Mouse (Mus musculus) liver, embryonic 14.5 days (tissue): ENCODE data around the gene Icam1. TPM values are rescaled to one million over a fixed set of nuclear protein-coding genes. Genes with fewer than 3 reads are reported as not detected.

Source experiments
- ATAC-seq: fragments of 200-750 bp; cut with Nextera tagmentation; 2 replicates; pipeline ENCODE4 v1.8.0; 2017; ENCODE audit warnings: moderate number of reproducible peaks, mild to moderate bottlenecking, moderate library complexity; ENCODE audit not compliant: insufficient read depth
- DNase-seq, 3 experiments: peaks; one replicate each; pipeline ENCODE4 v3.0.0-alpha.2; 2012 to 2013; ENCODE audit warnings: low read depth in 3 of 3, low spot score in 3 of 3
- H3K27ac ChIP-seq: fragments of 300-500 bp; sonication (generic); 2 replicates; pipeline ENCODE4 v1.5.1; 2014; ENCODE audit warnings: moderate library complexity, mild to moderate bottlenecking, control low read depth, inconsistent platforms
- H3K27me3 ChIP-seq: fragments of 300-500 bp; sonication (generic); 2 replicates; pipeline ENCODE4 v1.6.1; 2014; ENCODE audit warnings: mild to moderate bottlenecking, low read length, moderate library complexity; ENCODE audit not compliant: control insufficient read depth, insufficient read depth
- H3K36me3 ChIP-seq: fragments of 300-500 bp; sonication (generic); replicated peaks from 2 replicates; pipeline ENCODE4 v1.6.1; 2014; ENCODE audit warnings: low read depth; ENCODE audit not compliant: control insufficient read depth, insufficient read depth
- H3K4me1 ChIP-seq, 2 experiments: fragments of 200-500 bp in 1 of 2; fragments of 300-500 bp in 1 of 2; sonication (generic) in 1 of 2; replicated peaks; 2 replicates each; pipeline ENCODE4 v1.6.1; 2012 to 2014; ENCODE audit warnings: antibody characterized with exemption in 1 of 2, inconsistent platforms in 1 of 2, low read length in 1 of 2; ENCODE audit not compliant: control insufficient read depth in 2 of 2, insufficient read depth in 2 of 2
- H3K4me2 ChIP-seq: fragments of 300-500 bp; sonication (generic); 2 replicates; pipeline ENCODE4 v1.6.1; 2014; ENCODE audit warnings: low read depth, mild to moderate bottlenecking, control low read depth, moderate library complexity
- H3K4me3 ChIP-seq, 2 experiments: fragments of 200-500 bp in 1 of 2; fragments of 300-500 bp in 1 of 2; sonication (generic) in 1 of 2; 2 replicates each; pipeline ENCODE4 v1.5.1; 2012 to 2014; ENCODE audit warnings: low read depth in 2 of 2, low read length in 2 of 2, mild to moderate bottlenecking in 2 of 2, control low read depth in 1 of 2, inconsistent platforms in 1 of 2, moderate library complexity in 1 of 2; ENCODE audit not compliant: insufficient read depth in 1 of 2
- H3K9ac ChIP-seq: fragments of 300-500 bp; sonication (generic); replicated peaks from 2 replicates; pipeline ENCODE4 v1.6.1; 2014; ENCODE audit warnings: mild to moderate bottlenecking, control low read depth, moderate library complexity
- H3K9me3 ChIP-seq: fragments of 300-500 bp; sonication (generic); 2 replicates; pipeline ENCODE4 v1.6.1; 2016; ENCODE audit warnings: low read length, mixed read lengths; ENCODE audit not compliant: control insufficient read depth
- CTCF ChIP-seq: IDR thresholded peaks from 2 replicates; pipeline ENCODE4 v1.5.1; 2016; ENCODE audit warnings: antibody characterized with exemption, low read depth, control low read depth
- EP300 ChIP-seq: IDR thresholded peaks from 2 replicates; pipeline ENCODE4 v1.6.1; 2016; ENCODE audit warnings: antibody characterized with exemption, low read depth
- WGBS: fragments of 180-500 bp; shearing (Covaris S2); extraction: QIAGEN DNeasy Blood & Tissue Kit; methylation state at CpG from one replicate; pipeline ENCODE4 v1.1.7; 2014; ENCODE audit not compliant: insufficient replicate concordance; 5-methylcytosine and 5-hydroxymethylcytosine counted together
- polyA plus RNA-seq, 2 experiments: library from polyadenylated mRNA; depleted of rRNA in 1 of 2; stranded (reverse) in 1 of 2; unstranded in 1 of 2; fragments of >200 nt; fragmentation: Nextera tagmentation in 1 of 2; extraction: Ambion mirVana in 1 of 2; gene quantifications; 2 replicates each; pipeline versions ENCODE4 v1.2.1 to v1.2.3; 2012 to 2014

Gene Icam1
- polyA plus RNA-seq, 2 experiments: 6.9 to 7.9 TPM

DNA sequence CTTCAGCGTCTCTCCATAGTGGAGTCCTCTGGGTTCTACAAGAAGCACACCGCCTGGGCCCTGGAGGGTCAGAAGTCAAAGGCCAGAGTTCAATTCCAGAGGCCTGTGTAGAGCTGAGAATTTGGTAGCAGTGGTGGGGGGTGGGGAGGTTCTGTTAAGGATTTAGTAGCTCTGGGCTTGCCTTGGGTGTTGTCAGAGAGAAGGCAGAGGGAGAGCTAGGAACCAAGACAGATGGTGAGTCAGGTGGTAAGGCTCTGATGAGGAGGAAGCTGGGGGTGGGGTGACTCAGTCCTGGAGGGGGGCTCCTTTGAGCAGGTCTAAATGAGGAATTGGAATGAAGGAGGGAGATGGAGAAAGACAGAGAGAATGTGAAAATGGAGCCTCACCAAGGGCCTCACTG, 47.1 kb downstream of the Icam1 start:
- Histone ChIP-seq H3K4me1 (no peaks in the 10 kb centered on the region), H3K27ac (no peak overlapping the region), H3K9ac (no peak overlapping the region), H3K36me3 (peaks cover 10% of the 10 kb centered on the region), H3K27me3 (no peaks in the 10 kb centered on the region), H3K9me3 (no peaks in the 10 kb centered on the region), H3K4me2 (no peak overlapping the region), H3K4me3 (no peak overlapping the region)
- 80% methylated on average over 2 of the region's 2 CpGs for WGBS
- no peak for DNase-seq
- no peak for TF ChIP-seq EP300
- ATAC-seq: no peak

DNA sequence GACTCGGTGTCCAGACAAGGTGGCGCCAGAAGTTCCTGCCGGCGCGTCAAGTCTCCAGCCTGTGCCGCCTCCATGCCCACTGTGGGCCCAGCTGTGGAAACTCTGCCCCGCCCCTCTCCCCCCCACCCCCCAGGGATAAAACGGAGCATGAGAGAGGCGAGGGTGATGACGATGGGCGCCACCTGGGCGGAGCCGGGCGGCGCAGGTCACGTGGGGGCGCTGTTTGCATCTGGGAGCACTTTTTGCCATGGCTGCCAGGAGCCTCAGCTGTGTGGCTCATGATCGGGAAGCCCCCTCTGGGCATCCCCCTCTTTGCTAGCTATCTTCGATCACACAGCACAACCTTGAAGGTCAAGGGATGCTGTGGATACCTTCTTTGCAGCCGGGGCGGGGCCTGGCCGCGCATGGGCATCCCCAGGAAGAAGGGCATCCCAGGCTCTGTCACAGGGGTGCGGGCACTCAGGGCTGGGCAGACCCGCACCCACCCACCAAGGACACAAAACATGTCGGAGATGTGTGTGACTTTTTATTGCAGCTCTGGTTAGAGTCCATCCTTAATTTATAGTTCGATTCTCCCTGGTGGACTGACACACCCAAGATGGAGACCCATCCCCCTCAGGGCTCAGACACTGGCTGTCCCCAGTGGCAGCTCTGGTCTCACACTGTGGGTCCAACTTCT, 51.4 kb downstream of the Icam1 start, which contains the start of gene Zglp1:
Zglp1 (minus strand) TSS at position 88 of the 679 bp plus-strand sequence.
- Histone ChIP-seq H3K36me3 (peaks cover 10% of the 10 kb centered on the region), H3K27me3 (no peaks in the 10 kb centered on the region), H3K4me1 (peaks cover 0 to 4% of the 10 kb centered on the region in 2 experiments; a peak in 3 of 4 replicates), H3K9me3 (no peaks in the 10 kb centered on the region), H3K4me3 (no peak within 1 kb of the TSS), H3K4me2 (no peak within 1 kb of the TSS), H3K9ac (no peak within 1 kb of the TSS), H3K27ac (no peak within 1 kb of the TSS)
- WGBS: 78% methylated on average over 27 of the region's 27 CpGs
- no peak for ATAC-seq
- no peak for DNase-seq
- TF ChIP-seq EP300 (no peak), CTCF (no peak)

DNA sequence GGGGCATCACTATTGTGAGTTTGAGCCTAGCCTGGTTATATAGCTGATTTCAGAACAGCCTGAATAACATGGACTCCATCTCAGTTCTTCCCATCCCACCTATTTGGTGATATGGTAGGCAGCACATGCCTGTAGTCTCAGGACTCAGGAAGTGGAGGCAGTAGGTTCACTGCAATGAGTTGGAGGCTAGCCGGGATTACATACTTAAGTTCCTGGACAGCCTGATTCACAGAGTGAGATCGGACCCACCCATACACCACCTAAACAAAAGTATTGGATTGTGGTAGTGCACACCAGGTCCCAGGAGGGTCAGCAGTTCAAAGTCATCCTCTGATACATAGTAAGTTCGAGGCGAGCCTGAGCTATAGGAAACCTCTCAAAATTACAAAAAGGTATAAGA, 56.9 kb downstream of the Icam1 start:
- peak overlapping the region; percentile 77 to 93 for H3K4me3 ChIP-seq
- peaks cover 8 to 16% of the 10 kb centered on the region in 2 experiments for H3K4me1 ChIP-seq
- H3K9me3 ChIP-seq: no peaks in the 10 kb centered on the region
- ATAC-seq (peak; percentile 16; the same call in 1 of the 2 replicates), DNase-seq (no peak)
- no peaks in the 10 kb centered on the region for H3K27me3 ChIP-seq
- peak overlapping the region; percentile 74 for H3K9ac ChIP-seq
- peak overlapping the region; percentile 95 for H3K4me2 ChIP-seq
- peak overlapping the region; percentile 37; the same call in 1 of the 2 replicates for H3K27ac ChIP-seq
- TF ChIP-seq EP300 (no peak), CTCF (no peak)
- 2% methylated on average over 4 of the region's 4 CpGs for WGBS
- peaks cover 25% of the 10 kb centered on the region for H3K36me3 ChIP-seq

DNA sequence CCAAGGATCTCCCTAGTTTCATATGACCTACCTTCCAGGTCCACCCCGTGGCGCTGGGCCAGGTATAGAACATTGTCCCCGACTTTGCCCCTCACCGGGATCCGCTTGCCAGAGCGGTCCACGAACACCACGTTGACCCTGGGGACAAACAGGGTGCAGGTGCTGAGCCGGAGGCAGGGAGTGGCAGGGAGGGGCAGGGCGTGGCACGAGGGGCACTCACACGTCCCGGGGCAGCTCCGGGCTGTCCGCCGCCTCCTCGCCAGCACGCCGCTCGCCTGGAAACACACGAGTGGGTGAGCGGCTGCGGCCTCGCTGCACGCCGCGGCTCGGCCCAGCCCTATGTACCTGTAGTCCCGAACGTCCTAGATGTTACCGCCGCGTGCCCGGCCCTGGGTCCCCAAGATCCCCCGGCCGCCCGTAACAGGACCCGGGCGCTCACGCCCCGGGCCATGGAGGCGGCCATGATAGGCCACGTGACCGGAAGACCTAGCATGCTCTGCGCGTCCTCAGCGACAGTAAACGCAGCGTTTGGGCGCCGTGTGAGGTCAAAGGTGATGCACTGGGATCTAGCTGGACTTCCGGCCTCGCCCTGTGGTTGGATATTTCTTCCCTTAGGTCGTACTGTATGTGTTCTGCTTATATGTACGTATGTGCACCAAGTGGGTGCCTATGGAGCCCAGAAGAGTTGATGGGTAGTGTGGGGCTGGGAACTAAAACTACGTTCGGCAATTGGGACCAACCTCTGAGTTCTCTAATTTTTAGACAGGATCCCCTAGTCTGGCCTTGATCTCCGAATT, 57.5 kb downstream of the Icam1 start, which contains the start of the genes Gm49373 and Fdx1l:
Gm49373 (minus strand) TSS at position 53 of the 797 bp plus-strand sequence.
Fdx1l (minus strand) TSS at position 571 of the 797 bp plus-strand sequence.
- H3K27ac ChIP-seq: peak within 1 kb of the TSS; percentile 45
- peaks cover 8 to 16% of the 10 kb centered on the region in 2 experiments for H3K4me1 ChIP-seq
- peak within 1 kb of the TSS; percentile 74 for H3K9ac ChIP-seq
- H3K36me3 ChIP-seq: peaks cover 31% of the 10 kb centered on the region
- H3K4me3 ChIP-seq: peak within 1 kb of the TSS; percentile 77 to 93
- TF ChIP-seq CTCF (no peak), EP300 (no peak)
- DNase-seq (peak; percentile 73 to 74 (median 73)), ATAC-seq (peak; percentile 89)
- no peaks in the 10 kb centered on the region for H3K9me3 ChIP-seq
- 2% methylated on average over 58 of the region's 58 CpGs for WGBS
- no peaks in the 10 kb centered on the region for H3K27me3 ChIP-seq
- H3K4me2 ChIP-seq: peak within 1 kb of the TSS; percentile 95

DNA sequence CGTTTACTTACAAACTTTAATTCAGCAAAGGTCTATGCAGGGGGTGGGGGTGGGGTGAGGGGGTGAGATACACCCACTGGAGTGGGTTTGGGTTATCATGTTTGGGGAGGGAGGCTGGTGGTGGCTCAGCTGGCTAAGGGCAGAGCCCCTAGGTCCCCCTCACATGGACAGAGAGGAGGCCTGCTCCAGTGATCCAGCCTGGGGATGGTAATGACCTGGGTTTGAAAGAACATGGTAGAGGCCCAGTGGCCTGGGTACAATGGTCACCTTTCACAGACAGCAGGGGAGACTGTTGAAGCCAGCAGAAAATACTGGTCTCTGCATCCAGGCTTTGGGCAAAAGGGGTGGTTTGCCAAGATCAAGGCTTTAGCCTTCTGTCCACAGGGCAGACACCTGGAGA, 58.4 kb downstream of the Icam1 start:
- H3K4me3 ChIP-seq: no peak overlapping the region
- TF ChIP-seq EP300 (no peak), CTCF (no peak)
- ATAC-seq: no peak
- H3K27me3 ChIP-seq: no peaks in the 10 kb centered on the region
- peak overlapping the region; percentile 95 for H3K4me2 ChIP-seq
- H3K27ac ChIP-seq: no peak overlapping the region
- no peak for DNase-seq
- no peaks in the 10 kb centered on the region for H3K9me3 ChIP-seq
- peaks cover 40% of the 10 kb centered on the region for H3K36me3 ChIP-seq
- WGBS: 71% methylated on average over 1 of the region's 1 CpGs
- H3K4me1 ChIP-seq: peaks cover 8 to 16% of the 10 kb centered on the region in 2 experiments
- H3K9ac ChIP-seq: no peak overlapping the region
